Mouse (Mus musculus) ovary, postnatal 36 days (tissue): ENCODE measurements around the gene Lrba.

Source experiments
- DNase-seq: peaks from one replicate; pipeline ENCODE4 v3.0.0; 2022; ENCODE audit warnings: low spot score, mixed read lengths

Lrba gene

DNA sequence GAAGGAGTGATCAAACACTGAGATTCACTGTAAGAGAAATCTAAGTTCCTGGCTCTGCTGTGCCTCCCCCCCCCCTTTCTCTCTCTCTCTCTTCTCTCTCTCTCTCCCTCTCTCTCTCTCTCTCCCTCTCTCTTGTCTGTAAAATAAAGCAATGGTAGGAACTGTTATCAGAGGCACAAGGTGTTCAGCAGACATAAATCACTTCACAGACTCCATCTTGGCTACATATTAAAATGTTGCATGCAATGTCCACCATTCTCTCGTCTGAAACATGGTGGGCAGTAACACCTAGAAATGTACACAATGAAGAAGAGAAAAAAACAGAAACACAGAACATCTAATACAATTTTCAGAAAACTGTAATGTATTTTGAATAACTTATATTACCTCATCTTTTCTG, 534.9 kb downstream of the Lrba start:
- DNase-seq, result no peak

DNA sequence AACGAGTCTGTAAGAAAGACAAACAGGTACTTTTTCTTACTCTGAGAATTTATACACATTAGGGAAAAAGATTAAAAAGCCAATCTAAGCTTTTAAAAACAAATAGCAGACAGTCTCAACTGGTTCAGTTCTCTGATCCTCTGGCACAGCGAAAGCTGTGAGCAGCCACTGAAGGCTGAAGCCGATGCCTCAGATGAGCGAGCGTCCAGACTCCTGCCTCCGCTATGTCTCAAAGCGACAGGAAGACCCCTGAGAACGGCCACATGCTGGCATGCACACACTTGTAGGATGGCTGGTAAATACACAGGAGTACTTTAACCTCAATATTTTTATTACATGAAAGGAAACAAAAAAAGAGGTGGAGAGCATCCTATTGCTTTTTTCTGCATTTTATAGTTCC, 535.4 kb downstream of the Lrba start:
- no peak for DNase-seq

DNA sequence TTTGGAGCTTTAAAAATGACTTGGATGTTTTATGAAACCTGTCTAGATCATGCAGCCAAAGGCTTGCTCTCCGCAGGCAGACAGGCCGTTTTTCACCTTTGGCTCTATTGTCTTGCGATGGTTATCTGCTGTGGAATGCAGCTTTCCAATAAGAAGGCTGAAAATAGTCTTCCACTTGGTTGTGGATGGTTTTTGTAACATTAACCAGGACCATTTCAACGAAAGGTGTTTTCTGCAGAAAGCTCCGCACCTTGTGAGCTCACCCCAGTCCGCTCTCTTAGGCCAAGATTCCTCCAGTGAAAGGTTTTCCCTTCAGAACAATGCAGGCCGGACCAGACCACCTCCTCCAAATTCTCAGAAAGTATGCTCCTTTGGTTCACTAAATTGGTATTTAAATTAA, 536.0 kb downstream of the Lrba start:
- no peak for DNase-seq

DNA sequence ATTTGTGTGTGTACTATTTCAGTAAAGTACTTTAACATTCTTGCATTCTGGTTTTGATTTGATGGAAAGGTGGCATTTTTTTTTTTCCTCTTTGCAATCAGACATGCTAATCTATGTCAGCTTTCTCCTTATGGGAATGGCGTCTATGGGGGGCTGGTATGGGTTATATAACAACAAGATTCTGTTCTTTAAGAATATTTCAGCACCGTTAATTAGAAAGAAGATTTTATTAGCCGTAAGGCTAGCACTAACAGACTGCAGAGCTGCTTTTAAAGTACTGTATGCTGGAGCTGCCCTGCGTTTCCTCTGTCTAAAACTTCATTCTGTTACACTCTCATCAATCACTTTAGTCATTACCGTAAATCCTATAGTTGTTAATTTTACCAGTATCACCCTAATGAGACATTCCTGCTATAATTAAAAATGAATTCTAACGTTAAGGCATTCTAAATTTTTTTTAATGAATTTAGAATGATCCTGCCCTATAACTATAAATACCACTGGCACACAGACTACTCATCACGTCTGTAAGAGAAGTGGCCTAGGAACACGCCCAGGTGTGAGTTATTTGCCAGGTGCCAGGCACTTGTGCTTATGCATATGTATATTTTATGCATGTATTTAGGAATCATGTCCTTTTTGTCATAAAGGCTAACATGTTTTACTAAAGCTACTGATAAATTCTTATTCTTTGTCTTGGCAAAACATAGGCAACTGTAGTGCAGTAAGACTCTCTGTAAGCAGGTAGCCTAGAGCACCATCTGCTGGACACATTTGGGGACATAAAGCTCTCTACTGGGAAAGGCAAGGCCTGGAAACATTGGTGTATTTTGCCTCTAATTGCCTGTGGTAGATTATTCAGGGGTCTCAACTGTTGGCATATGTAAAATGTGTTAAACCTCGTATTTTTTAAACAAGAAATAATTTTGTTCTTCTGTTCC, 536.9 kb downstream of the Lrba start:
- peak; percentile 42 for DNase-seq

DNA sequence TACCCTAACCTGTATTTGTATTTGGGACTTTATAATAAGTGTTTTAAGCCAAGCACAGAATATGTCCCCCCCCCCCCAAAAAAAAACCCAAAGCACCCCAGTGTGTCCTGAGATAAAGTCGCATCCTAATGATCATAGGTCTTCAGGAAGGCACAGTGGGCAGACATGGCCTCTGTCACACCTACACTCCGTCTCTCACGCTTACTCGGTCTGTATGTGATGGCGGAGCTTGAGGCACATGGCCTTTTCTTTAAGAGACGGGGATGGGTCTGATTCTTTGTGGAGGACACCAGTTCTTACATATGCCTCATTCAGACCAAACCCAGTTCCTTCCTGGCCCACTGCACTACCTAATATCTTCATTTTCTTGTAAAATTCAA, 537.5 kb downstream of the Lrba start:
- DNase-seq, result no peak

DNA sequence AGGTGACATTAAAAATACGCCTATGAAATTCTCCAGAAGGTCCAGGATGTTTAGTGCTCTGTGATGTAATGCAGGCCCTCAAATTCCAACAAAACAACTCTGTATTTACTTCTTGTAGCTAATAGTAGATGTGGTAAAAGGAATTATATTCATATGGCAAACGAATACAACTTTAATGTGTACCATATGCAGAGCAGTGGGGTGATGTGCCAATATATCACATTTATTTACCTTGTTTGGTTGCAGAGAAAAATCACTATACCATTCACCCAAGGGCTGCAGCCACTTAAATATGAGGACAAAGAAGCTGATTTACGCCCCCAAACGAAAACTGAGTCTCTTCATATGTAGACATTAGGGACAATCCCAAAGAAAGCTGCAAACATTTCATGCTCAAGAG, 538.0 kb downstream of the Lrba start:
- DNase-seq, result no peak

DNA sequence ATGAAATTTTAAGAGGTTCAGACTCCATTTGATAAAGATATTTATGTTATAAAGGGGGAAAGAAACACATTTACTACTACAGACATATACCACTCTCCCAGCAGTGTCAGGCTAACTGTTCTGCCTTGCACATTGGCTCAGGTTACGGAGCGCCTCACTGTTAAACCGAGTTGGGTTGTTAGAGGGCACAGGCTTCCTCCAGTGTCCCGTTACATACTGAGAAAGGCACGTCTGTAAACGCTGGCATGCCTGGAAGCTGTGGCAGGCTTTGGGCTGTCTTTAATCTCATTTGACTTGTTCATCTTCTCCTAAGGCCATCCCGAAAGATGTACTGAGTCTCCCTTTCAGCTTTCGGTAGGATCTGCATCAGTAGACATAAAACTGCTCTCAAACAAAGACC, 544.1 kb downstream of the Lrba start:
- DNase-seq, result no peak

DNA sequence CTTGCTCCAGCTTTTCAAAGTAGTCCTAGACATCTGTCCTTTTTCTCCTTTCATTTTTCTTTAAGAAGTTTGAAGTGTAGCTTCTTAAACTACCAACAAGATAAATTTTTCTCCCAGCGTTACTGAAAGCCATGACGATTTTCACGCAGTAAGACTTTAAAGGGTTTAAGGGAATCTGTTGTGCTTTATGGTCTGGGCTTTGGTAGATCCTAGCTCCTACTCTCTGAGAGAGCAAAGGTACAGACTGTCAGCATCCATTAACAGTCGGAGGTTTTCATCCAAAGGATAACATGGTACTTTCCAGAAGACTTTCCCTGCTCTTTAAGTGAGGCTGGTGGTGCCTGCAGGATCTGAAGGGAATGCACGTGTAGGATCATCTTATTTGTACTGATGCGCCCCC, 544.5 kb downstream of the Lrba start:
- no peak for DNase-seq

DNA sequence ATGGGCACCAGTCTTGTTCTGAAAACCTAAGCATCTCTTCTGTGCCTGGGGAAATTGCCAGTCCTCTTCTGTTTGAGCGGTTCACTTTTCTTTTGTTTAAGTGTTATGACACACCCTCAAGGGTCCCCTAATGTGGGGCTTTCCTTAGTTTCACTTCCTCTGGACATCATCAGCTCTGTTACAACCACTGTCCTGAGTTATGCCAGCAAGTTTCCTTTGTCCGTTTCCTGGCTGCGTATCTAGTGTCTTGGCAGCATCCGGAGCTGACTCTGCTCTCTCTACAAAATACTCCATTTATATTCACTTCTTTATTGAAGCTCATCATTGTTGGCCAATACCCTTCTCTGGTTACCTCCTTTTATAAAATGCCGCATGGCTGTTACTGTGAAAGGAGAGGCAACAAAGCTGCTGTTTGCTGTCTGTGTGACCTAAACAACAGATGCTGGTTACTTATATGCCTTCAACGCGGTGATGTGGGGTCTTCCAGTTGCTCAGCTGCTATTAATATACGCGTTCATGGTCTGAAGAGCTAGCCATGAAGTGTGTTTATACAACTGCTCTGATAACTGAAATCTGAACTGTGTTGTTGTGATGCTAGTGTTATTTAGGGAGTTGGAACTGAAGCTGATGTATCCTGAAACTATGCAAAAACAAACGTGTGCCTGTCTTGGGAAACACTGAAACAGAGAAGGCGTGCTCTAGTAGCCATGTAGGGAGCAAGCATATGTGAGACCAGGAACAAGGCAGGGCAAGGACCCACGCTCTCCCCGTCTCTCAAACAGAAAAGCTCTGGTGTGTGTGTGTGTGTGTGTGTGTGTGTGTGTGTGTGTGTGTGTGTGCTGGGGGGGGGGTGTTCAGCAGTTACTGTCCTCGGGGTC, 550.3 kb downstream of the Lrba start:
- no peak for DNase-seq

DNA sequence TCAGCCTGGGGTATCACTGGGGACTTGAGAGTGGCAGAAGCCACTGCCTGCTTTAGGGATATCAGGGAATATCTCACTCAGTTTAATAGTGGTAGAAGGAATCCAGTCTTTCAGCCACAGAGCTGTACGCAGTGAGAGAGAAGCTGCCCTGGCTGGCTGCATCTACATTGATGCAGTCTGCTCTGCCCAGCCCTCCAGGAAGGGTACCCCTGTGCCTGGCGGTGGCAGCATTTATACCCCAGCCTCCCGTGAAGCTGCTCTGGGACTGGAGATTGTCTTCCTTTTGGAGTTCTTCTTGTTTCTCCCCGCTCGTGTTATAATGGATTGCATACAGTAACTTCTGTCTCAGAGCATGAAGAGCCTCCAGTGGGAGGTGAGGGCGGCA, 551.0 kb downstream of the Lrba start:
- DNase-seq, result no peak

DNA sequence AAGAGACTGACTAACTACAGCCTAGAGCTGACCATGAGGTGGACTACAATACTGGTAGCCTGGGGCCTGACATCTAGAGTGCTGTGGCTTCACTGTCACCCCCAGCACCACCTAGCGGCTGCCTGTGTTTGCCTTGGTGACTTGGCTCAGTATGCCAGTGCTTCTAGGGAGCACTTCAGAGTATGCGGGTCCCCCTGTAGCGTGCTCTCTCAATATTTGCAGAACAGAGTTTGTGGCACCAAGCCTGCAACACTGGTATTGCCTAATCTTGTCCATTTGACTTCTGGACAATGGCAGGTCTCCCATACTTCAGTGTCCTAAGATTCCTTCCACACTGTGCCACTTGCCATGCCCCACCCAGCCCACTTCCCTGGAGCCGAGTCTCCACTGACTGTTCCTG, 555.2 kb downstream of the Lrba start:
- DNase-seq, result no peak

DNA sequence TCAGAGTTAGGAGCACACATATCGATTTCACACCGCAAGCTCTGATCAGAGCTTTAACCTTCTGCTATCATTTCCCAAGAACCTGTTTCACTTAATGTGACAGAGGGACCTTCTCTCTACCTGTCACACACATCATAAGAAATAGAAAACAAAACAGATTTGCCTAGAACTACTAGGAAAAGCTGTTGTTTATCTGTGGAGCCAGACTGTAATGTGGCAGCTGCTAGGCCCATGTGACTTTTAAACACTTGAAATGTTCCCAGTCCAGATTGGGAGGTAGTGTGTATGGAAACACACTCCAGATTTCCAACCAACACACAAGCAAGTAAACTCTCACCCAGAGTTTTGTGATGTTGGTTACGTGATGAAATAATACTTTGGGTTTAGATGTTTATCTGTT, 559.6 kb downstream of the Lrba start:
- no peak for DNase-seq

DNA sequence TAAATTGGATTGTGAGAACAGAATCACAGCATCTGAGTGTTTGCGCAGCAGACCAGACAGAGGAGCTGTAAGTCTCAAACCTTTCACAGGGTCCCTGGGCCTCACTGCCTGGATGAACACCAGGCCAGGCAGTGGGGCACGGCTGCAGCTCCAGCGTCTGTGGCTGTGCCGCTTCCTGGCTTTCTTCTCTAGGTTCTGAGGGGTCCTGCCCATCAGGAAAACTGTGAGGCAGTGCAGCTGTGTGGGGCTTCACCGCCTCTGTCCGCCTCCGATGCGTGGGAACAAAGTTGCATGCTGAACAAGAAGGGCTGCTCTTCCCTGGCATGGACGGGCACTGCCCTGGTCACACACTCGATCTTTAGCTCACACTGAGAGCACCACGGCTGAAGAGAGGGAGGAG, 560.5 kb downstream of the Lrba start:
- no peak for DNase-seq

DNA sequence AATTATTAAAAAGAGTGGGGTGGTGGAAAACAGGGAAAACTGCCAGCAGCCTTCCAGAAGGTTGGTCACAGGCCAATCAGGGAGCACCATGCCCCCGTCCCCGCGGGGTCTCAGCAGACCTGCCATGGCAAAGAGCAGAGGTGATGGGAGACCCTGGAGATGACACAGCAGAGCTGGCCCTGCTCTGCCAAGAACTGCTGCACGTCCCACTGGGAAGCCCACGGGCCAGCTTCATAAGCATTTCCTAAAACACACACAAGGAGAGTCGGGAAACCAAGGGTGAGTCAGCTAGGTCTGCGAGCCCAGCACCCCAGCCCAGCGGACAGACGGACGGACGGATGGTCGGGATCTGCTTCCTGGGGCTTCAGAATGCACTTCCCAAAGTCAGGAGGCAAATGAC, 561.8 kb downstream of the Lrba start:
- no peak for DNase-seq

DNA sequence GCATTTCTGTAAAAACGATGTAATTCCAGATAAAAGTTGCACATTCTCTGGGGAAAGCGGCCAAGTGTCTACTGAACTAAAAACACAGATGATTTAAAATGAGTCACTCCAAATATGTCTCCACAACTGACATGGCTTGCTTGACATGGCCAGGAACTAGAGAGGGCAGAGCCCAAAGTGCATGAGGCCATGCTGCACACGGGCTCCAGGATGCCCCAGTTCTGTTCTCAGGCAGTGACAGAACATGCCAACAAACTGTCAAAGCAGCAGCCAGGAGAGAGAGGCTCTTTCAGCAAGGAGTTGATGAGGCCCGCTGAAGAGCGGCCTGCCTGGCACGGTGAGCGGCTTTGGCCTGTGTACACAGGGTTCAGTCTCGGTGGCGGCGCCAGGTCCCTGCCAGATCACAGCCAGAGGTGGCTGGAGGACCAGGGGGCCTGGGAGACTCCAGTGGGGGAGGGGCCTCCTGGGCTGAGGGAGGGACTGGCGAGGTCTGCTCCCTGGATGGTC, 562.4 kb downstream of the Lrba start:
- no peak for DNase-seq

DNA sequence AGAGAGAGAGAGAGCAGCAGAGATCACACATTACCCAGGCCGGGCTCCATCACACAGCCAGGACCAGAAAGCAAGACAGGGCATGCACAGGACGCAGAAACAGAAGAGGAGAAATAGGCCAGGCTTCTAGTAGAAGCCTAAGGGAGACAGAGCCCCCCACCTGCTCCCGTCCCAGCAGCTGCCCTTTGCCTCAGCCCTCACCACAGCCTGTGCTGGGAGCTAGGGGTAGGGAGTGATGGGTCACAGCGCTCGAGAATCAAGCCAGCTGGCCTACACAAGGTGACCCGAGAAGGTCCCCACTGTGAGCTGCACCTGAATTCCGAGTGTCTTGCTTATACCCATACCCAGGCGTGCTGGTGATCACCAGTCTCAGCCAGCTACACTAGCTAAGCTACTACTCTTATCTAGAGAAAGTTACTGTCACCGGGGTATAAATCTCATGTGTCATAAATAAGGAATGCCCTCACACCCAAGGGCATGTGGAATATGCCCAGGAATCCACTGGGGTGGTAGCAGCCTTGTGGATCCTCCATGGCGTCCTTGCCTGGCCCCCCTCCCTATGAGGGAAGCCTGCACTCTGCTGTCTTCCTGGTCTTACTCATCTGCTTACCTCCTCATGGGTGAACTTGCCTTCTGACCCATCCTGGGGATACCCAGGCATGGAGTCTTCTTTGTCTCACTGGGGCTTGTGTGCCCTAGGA, 563.1 kb downstream of the Lrba start:
- DNase-seq, result no peak

DNA sequence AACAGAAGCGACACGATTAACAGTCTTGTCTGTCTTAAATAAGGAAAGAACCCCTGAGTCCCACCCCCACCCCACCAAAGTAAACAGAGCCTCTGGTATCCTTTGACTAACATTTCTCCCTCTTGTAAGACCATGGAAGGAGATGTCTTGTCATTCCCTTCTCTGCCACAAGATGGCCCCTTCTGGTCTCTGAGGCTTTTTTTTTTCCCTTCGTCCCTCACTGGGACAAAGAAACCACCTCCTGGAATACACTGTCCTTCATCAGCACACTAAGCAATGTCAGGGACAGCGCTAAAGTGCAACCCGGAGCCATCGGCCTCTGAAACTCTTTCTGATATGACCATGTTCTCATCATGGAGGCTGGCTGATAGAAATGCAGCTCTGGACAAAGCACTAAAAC, 564.2 kb downstream of the Lrba start:
- no peak for DNase-seq

DNA sequence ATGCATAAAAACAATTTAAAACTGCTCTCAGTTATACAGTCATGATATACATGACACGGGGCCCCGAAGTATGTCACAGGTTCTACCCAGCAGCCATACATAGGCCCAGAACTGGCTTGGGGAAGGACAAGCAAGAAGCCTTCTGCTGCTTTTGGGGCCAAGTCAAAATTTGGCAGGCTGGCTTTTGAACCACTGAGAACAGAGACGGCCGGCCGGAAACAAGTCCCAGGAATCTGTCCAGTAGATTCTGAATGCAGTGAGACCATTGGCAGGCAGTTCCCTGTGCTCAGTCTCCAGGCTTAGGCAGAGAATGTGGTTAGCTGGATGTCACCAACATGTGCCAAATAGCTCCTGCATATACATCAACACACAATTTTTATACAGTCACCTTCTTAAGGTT, 565.3 kb downstream of the Lrba start:
- no peak for DNase-seq

DNA sequence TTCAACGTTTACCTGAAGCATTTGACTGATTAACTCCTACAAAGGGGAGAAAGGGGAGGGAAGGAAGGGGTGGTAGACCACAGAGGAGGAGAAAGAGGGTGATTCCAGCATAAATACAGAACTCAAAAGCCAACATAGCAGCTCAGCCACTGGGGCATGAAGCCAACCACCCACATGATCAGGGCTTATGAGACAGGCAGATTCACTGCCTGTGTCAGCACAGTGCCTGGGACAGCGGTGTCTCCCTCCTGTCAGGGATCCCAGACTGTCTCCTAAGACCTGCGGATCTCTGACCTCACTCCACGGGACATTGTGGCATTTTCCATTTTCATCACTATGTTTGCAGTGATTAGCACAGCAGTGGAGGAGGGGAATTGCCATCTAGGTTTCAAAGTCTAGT, 568.8 kb downstream of the Lrba start:
- DNase-seq, result no peak

DNA sequence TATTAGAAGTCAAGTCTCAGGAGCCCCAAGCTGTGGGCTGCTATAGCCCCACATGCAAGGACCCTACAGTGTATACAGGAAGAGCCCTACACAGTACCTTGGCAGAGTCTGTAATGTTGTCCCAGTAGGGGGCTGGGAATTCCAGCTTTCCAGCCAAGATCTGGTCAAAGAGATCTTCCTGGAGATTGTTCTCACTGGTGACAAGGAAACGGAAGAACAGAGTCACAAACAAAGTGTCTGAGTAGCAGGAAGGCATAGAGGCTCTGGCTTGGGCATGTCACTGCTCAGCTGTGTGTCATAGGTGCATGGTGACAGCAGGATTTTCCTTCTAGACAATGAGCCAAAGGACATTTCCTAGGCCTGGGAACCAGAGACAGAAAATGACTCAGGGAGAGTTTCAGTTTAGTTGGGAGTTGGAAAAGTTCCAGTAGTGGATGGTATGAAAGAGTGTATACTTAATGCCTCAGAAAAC, 569.3 kb downstream of the Lrba start:
- DNase-seq, result no peak

DNA sequence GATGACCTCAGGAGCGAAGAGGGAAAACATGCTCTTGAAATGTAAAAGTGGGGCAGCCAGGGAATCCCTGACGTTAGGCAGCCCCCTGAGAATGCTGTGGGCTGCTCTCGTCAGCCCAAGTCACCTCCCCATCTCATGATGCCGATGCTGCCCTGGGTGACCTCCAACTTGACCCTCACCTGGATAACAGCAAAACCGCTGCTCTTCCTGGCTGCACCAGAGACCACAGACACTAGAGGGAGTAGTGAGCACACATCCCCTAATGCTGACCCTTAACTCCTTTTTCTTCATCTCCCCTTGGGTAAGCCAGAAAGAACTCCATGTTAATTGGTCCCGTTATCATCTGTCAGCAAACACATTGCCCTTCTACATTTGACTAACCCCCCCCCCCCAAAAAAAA, 572.2 kb downstream of the Lrba start:
- no peak for DNase-seq

DNA sequence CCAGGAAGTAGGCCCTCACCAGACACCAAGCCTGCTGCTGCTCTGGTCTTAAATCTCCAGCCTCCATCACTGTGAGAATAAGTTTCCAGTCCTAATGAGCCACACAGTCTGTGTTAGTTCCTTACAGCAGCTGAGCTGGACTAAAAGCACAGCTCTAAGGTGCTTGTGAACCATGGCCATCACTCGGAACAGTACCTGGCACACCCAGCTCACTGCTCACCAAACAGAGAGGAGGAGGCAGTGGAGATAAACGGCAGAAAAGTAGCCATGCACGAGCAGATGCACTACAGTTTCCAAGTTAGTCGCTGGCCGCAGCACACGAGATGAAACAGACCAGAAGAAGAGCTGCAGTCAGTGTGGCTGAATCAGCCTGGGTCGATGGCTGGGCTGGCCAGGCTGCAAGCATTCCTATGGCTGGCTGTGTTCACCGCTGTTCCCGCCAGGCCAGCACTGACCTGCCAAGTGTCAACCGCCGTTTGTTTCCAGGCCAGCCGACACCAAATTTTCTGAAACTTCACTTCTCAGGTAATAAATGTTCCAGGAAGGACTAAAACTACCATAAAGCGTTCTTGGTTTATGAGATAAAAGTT, 573.5 kb downstream of the Lrba start:
- no peak for DNase-seq
